Mouse (Mus musculus): ENCODE measurements around the gene Idnk. TPM values are rescaled to one million over a fixed set of nuclear protein-coding genes. Genes with fewer than 3 reads are reported as not detected.

Gene Idnk
- polyA plus RNA-seq, 1 experiment: 21.0 TPM

DNA sequence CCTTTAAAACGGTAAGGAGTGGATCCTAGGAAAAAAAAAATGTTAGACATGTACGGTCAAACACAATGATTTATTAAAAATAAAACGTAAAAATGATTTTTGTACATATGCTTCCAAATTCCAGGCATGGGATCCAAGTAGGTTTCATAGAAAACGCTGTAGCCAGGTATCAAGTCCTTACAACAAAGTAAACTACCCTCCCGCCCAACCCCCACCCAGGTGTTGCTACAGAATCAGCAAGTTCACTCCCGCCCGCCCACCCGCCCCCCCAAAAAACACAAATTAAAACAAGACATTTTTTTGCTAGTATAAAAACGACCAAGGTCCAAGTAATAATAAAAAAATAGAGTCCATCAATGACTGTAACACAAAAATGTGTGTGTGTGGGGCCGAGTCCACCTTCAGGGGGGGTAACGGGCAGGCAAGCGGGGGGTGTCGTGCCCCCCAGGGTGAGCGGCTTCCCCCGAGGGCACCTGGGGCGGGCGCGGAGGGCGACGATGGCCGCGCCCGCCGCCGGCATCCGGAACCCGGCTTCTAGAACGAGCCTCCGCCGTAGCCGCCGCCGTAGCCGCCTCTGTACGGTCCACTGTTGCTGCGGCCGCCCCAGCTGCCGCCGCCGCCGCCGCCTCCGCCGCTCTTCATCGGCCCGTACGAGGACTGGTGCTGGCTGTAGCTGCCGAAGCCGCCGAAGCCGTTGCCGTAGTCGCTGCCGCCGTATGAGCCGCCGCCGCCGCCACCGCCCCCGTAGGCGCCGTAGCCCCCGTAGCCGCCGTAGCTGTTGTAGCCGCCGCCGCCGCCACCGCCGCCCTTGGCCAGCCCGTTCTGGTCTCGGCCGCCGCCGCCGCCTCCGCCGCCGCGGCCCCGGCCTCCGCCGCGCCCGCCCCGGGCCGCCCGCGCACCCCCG is 30.3 kb upstream of the Idnk start:
- Histone ChIP-seq H3ac (ENCODE audit: control insufficient read depth, insufficient read length) (peak overlapping the region; percentile 99), H3K4me2 (ENCODE audit: low read depth) (peak overlapping the region; percentile 85), H3K36me3 (ENCODE audit: control insufficient read depth, insufficient read depth) (no peaks in the 10 kb centered on the region), H3K79me2 (ENCODE audit: control insufficient read depth, insufficient read depth) (peaks cover 19% of the 10 kb centered on the region), H3K4me3 (peak overlapping the region; percentile 61), H3K27me3 (ENCODE audit: control insufficient read depth, insufficient read depth, insufficient read length) (no peaks in the 10 kb centered on the region)
- TF ChIP-seq POLR2AphosphoS2 (IDR thresholded peaks at IDR 0.05; ENCODE audit: insufficient read length, low read depth) (no peak), MAX (IDR thresholded peaks at IDR 0.05; ENCODE audit: low read depth) (no peak), USF1 (IDR thresholded peaks at IDR 0.05; ENCODE audit: low read depth) (no peak), TCF3 (IDR thresholded peaks at IDR 0.05; ENCODE audit: insufficient read length, low read depth) (no peak), POLR2A (IDR thresholded peaks at IDR 0.05; ENCODE audit: insufficient read length, low read depth) (peak; percentile 50), TCF12 (IDR thresholded peaks at IDR 0.05; ENCODE audit: insufficient read depth, poor library complexity, severe bottlenecking) (no peak), E2F4 (IDR thresholded peaks at IDR 0.05; ENCODE audit: insufficient read depth) (no peak)

DNA sequence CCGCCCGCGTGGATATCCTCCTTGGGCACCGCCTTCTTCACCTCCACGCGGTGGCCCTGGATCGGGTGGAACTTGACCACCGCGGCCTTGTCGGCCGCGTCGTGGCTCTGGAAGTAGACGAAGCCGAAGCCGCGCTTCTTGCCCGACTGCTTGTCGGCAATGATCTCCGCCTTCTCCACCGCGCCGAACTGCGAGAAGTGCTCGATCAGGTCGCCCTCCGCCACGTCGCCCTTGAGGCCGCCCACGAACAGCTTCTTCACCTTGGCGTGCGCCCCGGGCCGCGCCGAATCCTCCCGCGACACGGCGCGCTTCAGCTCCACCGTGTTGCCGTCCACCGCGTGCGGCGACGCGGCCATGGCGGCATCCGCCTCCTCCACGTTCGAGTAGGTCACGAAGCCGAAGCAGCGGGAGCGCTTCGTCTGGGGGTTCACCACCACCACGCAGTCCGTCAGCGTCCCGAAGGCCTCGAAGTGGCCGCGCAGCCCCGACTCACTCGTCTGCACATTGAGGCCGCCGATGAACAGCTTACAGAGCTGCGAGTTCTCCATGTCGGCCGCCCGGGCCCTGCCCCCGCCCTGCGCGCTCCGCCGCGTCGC is 29.6 kb upstream of the Idnk start:
- H3K27me3 ChIP-seq (ENCODE audit: control insufficient read depth, insufficient read depth, insufficient read length): no peaks in the 10 kb centered on the region
- H3K36me3 ChIP-seq (ENCODE audit: control insufficient read depth, insufficient read depth): no peaks in the 10 kb centered on the region
- TF ChIP-seq POLR2A (IDR thresholded peaks at IDR 0.05; ENCODE audit: insufficient read length, low read depth): peak; percentile 70
- peak in 1 of 3 experiments; percentile 15 for TF ChIP-seq MYOG (IDR thresholded peaks at IDR 0.05; ENCODE audit: control insufficient read depth in 1 of 3, insufficient read depth in 1 of 3, insufficient read length in 2 of 3, low read depth in 2 of 3)
- peak; percentile 74 for TF ChIP-seq POLR2AphosphoS2 (IDR thresholded peaks at IDR 0.05; ENCODE audit: insufficient read length, low read depth)
- no peak for TF ChIP-seq REST (IDR thresholded peaks at IDR 0.05; ENCODE audit: insufficient read depth, insufficient read length)
- TF ChIP-seq TCF12 (IDR thresholded peaks at IDR 0.05; ENCODE audit: insufficient read depth, poor library complexity, severe bottlenecking): no peak
- no peak for TF ChIP-seq SRF (IDR thresholded peaks at IDR 0.05; ENCODE audit: control insufficient read depth, insufficient read length, low read depth)
- TF ChIP-seq CEBPB (IDR thresholded peaks at IDR 0.05; ENCODE audit: insufficient read depth, poor library complexity, severe bottlenecking): no peak
- TF ChIP-seq USF1 (IDR thresholded peaks at IDR 0.05; ENCODE audit: low read depth): no peak
- no peak for TF ChIP-seq E2F4 (IDR thresholded peaks at IDR 0.05; ENCODE audit: insufficient read depth)
- no peak for TF ChIP-seq MAX (IDR thresholded peaks at IDR 0.05; ENCODE audit: low read depth)
- no peak overlapping the region for H3K4me2 ChIP-seq (ENCODE audit: low read depth)
- peak overlapping the region; percentile 99 for H3ac ChIP-seq (ENCODE audit: control insufficient read depth, insufficient read length)
- H3K4me3 ChIP-seq: peak overlapping the region; percentile 61
- peaks cover 19% of the 10 kb centered on the region for H3K79me2 ChIP-seq (ENCODE audit: control insufficient read depth, insufficient read depth)

DNA sequence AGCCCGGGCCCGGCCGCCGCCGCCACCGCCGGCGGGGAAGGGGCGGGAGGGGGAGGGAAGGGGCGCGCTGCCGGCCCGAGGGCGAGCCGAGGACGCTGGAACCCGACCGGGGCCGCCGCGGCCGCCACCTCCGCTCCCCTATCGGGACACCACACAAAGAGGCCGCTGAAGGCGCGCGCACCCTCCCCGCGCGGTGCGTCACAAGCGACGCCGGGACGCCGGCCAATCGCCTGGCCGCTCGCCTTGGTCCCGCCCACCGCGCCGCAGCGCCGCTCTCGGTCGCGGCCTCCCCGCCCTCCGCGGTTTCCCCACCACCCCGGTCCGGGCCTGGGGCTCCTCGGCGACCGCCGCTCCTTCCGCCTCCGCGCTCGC is 29.1 kb upstream of the Idnk start, which contains the start of gene Hnrnpa0:
TSS of gene Hnrnpa0 (minus strand) at position 161 of the 372 bp plus-strand sequence.
- Histone ChIP-seq H3K79me2 (ENCODE audit: control insufficient read depth, insufficient read depth) (peaks cover 19% of the 10 kb centered on the region), H3K4me3 (peak within 1 kb of the TSS; percentile 61), H3K4me2 (ENCODE audit: low read depth) (peak within 1 kb of the TSS; percentile 86), H3K27me3 (ENCODE audit: control insufficient read depth, insufficient read depth, insufficient read length) (no peaks in the 10 kb centered on the region), H3ac (ENCODE audit: control insufficient read depth, insufficient read length) (peak within 1 kb of the TSS; percentile 99), H3K36me3 (ENCODE audit: control insufficient read depth, insufficient read depth) (no peaks in the 10 kb centered on the region)
- TF ChIP-seq TCF3 (IDR thresholded peaks at IDR 0.05; ENCODE audit: insufficient read length, low read depth) (no peak), USF1 (IDR thresholded peaks at IDR 0.05; ENCODE audit: low read depth) (no peak), E2F4 (IDR thresholded peaks at IDR 0.05; ENCODE audit: insufficient read depth) (no peak), CEBPB (IDR thresholded peaks at IDR 0.05; ENCODE audit: insufficient read depth, poor library complexity, severe bottlenecking) (no peak), MYOD1 (IDR thresholded peaks at IDR 0.05; ENCODE audit: control insufficient read depth in 1 of 3, insufficient read length in 2 of 3, low read depth in 2 of 3) (no peak), POLR2A (IDR thresholded peaks at IDR 0.05; ENCODE audit: insufficient read length, low read depth) (peak; percentile 79), REST (IDR thresholded peaks at IDR 0.05; ENCODE audit: insufficient read depth, insufficient read length) (no peak), SRF (IDR thresholded peaks at IDR 0.05; ENCODE audit: control insufficient read depth, insufficient read length, low read depth) (peak; percentile 21), POLR2AphosphoS2 (IDR thresholded peaks at IDR 0.05; ENCODE audit: insufficient read length, low read depth) (peak; percentile 88), TCF12 (IDR thresholded peaks at IDR 0.05; ENCODE audit: insufficient read depth, poor library complexity, severe bottlenecking) (no peak), MYOG (IDR thresholded peaks at IDR 0.05; ENCODE audit: control insufficient read depth in 1 of 3, insufficient read depth in 1 of 3, insufficient read length in 2 of 3, low read depth in 2 of 3) (no peak), MAX (IDR thresholded peaks at IDR 0.05; ENCODE audit: low read depth) (no peak)

DNA sequence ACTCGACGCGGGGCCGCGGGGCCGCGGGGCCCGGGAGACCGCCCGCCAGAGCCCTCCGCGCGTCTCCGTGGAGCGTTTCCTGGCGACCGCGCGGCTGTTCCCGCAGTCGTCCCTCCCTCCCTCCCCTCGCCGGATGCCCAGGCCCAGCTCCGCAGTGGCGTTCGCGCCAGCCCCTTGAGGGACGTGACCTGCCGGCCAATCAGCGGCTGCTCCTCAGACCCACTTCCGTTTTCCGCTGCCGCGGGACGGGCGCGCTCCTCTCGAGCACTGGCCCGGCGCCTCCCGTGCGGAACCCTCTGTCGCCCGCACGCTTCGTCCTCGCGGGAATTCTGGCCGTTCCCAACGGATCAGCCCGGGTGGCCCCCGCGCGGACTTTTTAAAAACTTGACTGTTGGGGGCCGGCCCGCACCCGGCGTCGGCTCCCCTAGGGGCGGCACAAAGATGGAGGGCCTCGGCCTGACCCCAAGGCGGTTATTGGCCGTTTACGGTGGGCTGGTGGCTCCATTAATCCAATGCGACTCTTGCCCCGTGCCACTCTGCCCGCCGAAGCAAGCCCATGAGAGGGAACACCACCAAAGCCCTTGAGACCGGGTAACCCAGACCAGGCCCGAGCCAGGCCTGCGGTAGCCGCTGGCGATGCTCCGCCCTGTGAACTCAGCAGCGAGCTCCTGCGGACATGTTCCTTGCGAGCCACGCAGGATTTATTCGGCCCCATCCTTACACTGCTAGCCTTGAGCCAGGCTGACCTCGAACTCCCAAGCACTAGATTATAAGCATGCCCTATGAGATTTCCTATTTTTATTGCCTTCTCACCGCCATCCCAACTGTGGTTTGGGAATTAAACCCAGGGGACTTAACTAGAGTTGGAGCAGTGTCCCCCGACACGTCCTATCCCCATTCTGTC is 28.4 kb upstream of the Idnk start:
- no peaks in the 10 kb centered on the region for H3K36me3 ChIP-seq (ENCODE audit: control insufficient read depth, insufficient read depth)
- H3K79me2 ChIP-seq (ENCODE audit: control insufficient read depth, insufficient read depth): peaks cover 19% of the 10 kb centered on the region
- peak overlapping the region; percentile 86 for H3K4me2 ChIP-seq (ENCODE audit: low read depth)
- TF ChIP-seq POLR2AphosphoS2 (IDR thresholded peaks at IDR 0.05; ENCODE audit: insufficient read length, low read depth) (peak; percentile 83), TCF12 (IDR thresholded peaks at IDR 0.05; ENCODE audit: insufficient read depth, poor library complexity, severe bottlenecking) (no peak), SRF (IDR thresholded peaks at IDR 0.05; ENCODE audit: control insufficient read depth, insufficient read length, low read depth) (no peak), MAX (IDR thresholded peaks at IDR 0.05; ENCODE audit: low read depth) (no peak), E2F4 (IDR thresholded peaks at IDR 0.05; ENCODE audit: insufficient read depth) (peak; percentile 33), USF1 (IDR thresholded peaks at IDR 0.05; ENCODE audit: low read depth) (no peak), MYOG (IDR thresholded peaks at IDR 0.05; ENCODE audit: control insufficient read depth in 1 of 3, insufficient read depth in 1 of 3, insufficient read length in 2 of 3, low read depth in 2 of 3) (peak in 1 of 3 experiments; percentile 29), MYOD1 (IDR thresholded peaks at IDR 0.05; ENCODE audit: control insufficient read depth in 1 of 3, insufficient read length in 2 of 3, low read depth in 2 of 3) (no peak), CEBPB (IDR thresholded peaks at IDR 0.05; ENCODE audit: insufficient read depth, poor library complexity, severe bottlenecking) (no peak), TCF3 (IDR thresholded peaks at IDR 0.05; ENCODE audit: insufficient read length, low read depth) (no peak), REST (IDR thresholded peaks at IDR 0.05; ENCODE audit: insufficient read depth, insufficient read length) (no peak), POLR2A (IDR thresholded peaks at IDR 0.05; ENCODE audit: insufficient read length, low read depth) (peak; percentile 68)
- H3ac ChIP-seq (ENCODE audit: control insufficient read depth, insufficient read length): peak overlapping the region; percentile 99
- no peaks in the 10 kb centered on the region for H3K27me3 ChIP-seq (ENCODE audit: control insufficient read depth, insufficient read depth, insufficient read length)
- H3K4me3 ChIP-seq: peak overlapping the region; percentile 61

All from myocyte (in vitro differentiated cells).